Mouse (Mus musculus) liver, embryonic 15.5 days (tissue): Measurements from ENCODE around the gene Mrpl39. TPM values are rescaled to one million over a fixed set of nuclear protein-coding genes. Genes with fewer than 3 reads are reported as not detected.
A peak's percentile ranks its signal among the peaks of the same experiment; 100 is the strongest.

Experiments used
- ATAC-seq: fragments of 200-750 bp; cut with Nextera tagmentation; 2 replicates; pipeline ENCODE4 v1.8.0; 2017; ENCODE audit warnings: moderate number of reproducible peaks, mild to moderate bottlenecking, moderate library complexity; ENCODE audit not compliant: insufficient read depth
- H3K27ac ChIP-seq: fragments of 300-500 bp; sonication (generic); replicated peaks from 2 replicates; pipeline ENCODE4 v1.5.1; 2015; ENCODE audit warnings: mild to moderate bottlenecking, inconsistent platforms
- H3K27me3 ChIP-seq: fragments of 300-500 bp; sonication (generic); 2 replicates; pipeline ENCODE4 v1.6.1; 2015; ENCODE audit warnings: mild to moderate bottlenecking, inconsistent platforms
- H3K36me3 ChIP-seq: fragments of 300-500 bp; sonication (generic); replicated peaks from 2 replicates; pipeline ENCODE4 v1.6.1; 2015; ENCODE audit warnings: moderate library complexity, mild to moderate bottlenecking, inconsistent platforms
- H3K4me1 ChIP-seq: fragments of 300-500 bp; sonication (generic); replicated peaks from 2 replicates; pipeline ENCODE4 v1.6.1; 2015; ENCODE audit warnings: inconsistent platforms
- H3K4me2 ChIP-seq: fragments of 300-500 bp; sonication (generic); 2 replicates; pipeline ENCODE4 v1.6.1; 2015; ENCODE audit warnings: moderate library complexity, mild to moderate bottlenecking, inconsistent platforms
- H3K4me3 ChIP-seq: fragments of 300-500 bp; sonication (generic); replicated peaks from 2 replicates; pipeline ENCODE4 v1.5.1; 2015; ENCODE audit warnings: mild to moderate bottlenecking, inconsistent platforms
- H3K9ac ChIP-seq: fragments of 300-500 bp; sonication (generic); 2 replicates; pipeline ENCODE4 v1.6.1; 2015; ENCODE audit warnings: moderate library complexity, mild to moderate bottlenecking, inconsistent platforms
- H3K9me3 ChIP-seq: fragments of 300-500 bp; sonication (generic); replicated peaks from 2 replicates; pipeline ENCODE4 v1.6.1; 2016; ENCODE audit warnings: inconsistent platforms
- WGBS: fragments of 180-500 bp; shearing (Covaris S2); methylation state at CpG from one replicate; pipeline ENCODE4 v1.1.7; 2015; ENCODE audit warnings: mixed read lengths; ENCODE audit not compliant: insufficient replicate concordance; 5-methylcytosine and 5-hydroxymethylcytosine counted together
- polyA plus RNA-seq: library from polyadenylated mRNA; unstranded; fragments of >200 nt; fragmentation: Nextera tagmentation; extraction: Ambion mirVana; gene quantifications from 2 replicates; pipeline ENCODE4 v1.2.1, GENCODE M21; 2015

Gene Mrpl39
- polyA plus RNA-seq, 1 experiment from 2014 or later: 24.6 TPM

GRCm38 (mm10) chr16:84734806-84735165 is 756 bp downstream of the Mrpl39 start:
- Histone ChIP-seq H3K4me2 (peak overlapping the region; percentile 80), H3K36me3 (peaks cover 16% of the 10 kb centered on the region), H3K27me3 (no peaks in the 10 kb centered on the region), H3K9ac (peak overlapping the region; percentile 55), H3K9me3 (no peaks in the 10 kb centered on the region), H3K27ac (0 out of 2 replicates have a peak overlapping the region, but pooled peaks have one; percentile 15), H3K4me1 (peaks cover 18% of the 10 kb centered on the region), H3K4me3 (peak overlapping the region; percentile 69)
- peak; percentile 32 for ATAC-seq
- WGBS: under 1% methylated on average over 15 of the region's 15 CpGs

GRCm38 (mm10) chr16:84720670-84721069 is 14.9 kb downstream of the Mrpl39 start:
- ATAC-seq: no peak
- H3K4me3 ChIP-seq: no peak overlapping the region
- H3K4me1 ChIP-seq: no peaks in the 10 kb centered on the region
- no peak overlapping the region for H3K9ac ChIP-seq
- no peaks in the 10 kb centered on the region for H3K27me3 ChIP-seq
- H3K36me3 ChIP-seq: peaks cover 52% of the 10 kb centered on the region
- WGBS: 83% methylated on average over 2 of the region's 2 CpGs
- H3K9me3 ChIP-seq: no peaks in the 10 kb centered on the region
- H3K4me2 ChIP-seq: no peak overlapping the region
- no peak overlapping the region for H3K27ac ChIP-seq

- H3K9ac ChIP-seq: no peak overlapping the region
- no peak overlapping the region for H3K27ac ChIP-seq
- H3K36me3 ChIP-seq: peaks cover 33% of the 10 kb centered on the region
- ATAC-seq: no peak
- no peaks in the 10 kb centered on the region for H3K9me3 ChIP-seq
- H3K4me3 ChIP-seq: no peak overlapping the region
- WGBS: 84% methylated on average over 4 of the region's 4 CpGs
- H3K27me3 ChIP-seq: no peaks in the 10 kb centered on the region
- H3K4me1 ChIP-seq: no peaks in the 10 kb centered on the region
- no peak overlapping the region for H3K4me2 ChIP-seq
Observed at GRCm38 (mm10) chr16:84718250-84718649, 17.3 kb downstream of the Mrpl39 start.

GRCm38 (mm10) chr16:84717618-84718248 is 17.8 kb downstream of the Mrpl39 start:
- Histone ChIP-seq H3K4me2 (no peak overlapping the region), H3K27ac (no peak overlapping the region), H3K9me3 (no peaks in the 10 kb centered on the region), H3K27me3 (no peaks in the 10 kb centered on the region), H3K9ac (no peak overlapping the region), H3K4me1 (no peaks in the 10 kb centered on the region), H3K36me3 (peaks cover 28% of the 10 kb centered on the region), H3K4me3 (no peak overlapping the region)
- ATAC-seq: no peak
- WGBS: 80% methylated on average over 10 of the region's 10 CpGs

GRCm38 (mm10) chr16:84716724-84717617 is 18.6 kb downstream of the Mrpl39 start:
- 68% methylated on average over 13 of the region's 13 CpGs for WGBS
- no peak for ATAC-seq

GRCm38 (mm10) chr16:84716197-84716596 is 19.3 kb downstream of the Mrpl39 start:
- no peaks in the 10 kb centered on the region for H3K27me3 ChIP-seq
- peaks cover 17% of the 10 kb centered on the region for H3K36me3 ChIP-seq
- no peak for ATAC-seq
- WGBS: 63% methylated on average over 7 of the region's 7 CpGs
- H3K4me2 ChIP-seq: no peak overlapping the region
- H3K4me1 ChIP-seq: no peaks in the 10 kb centered on the region
- no peaks in the 10 kb centered on the region for H3K9me3 ChIP-seq
- no peak overlapping the region for H3K27ac ChIP-seq
- no peak overlapping the region for H3K9ac ChIP-seq
- H3K4me3 ChIP-seq: no peak overlapping the region

More at GRCm38 (mm10) chr16:84716724-84717617, 18.6 kb downstream of the Mrpl39 start:
- no peak overlapping the region for H3K4me3 ChIP-seq
- H3K27ac ChIP-seq: no peak overlapping the region
- H3K9me3 ChIP-seq: no peaks in the 10 kb centered on the region
- H3K4me2 ChIP-seq: no peak overlapping the region
- H3K27me3 ChIP-seq: no peaks in the 10 kb centered on the region
- peaks cover 24% of the 10 kb centered on the region for H3K36me3 ChIP-seq
- H3K9ac ChIP-seq: no peak overlapping the region
- no peaks in the 10 kb centered on the region for H3K4me1 ChIP-seq

GRCm38 (mm10) chr16:84714978-84715377 is 20.6 kb downstream of the Mrpl39 start:
- WGBS: 76% methylated on average over 6 of the region's 6 CpGs
- Histone ChIP-seq H3K27me3 (no peaks in the 10 kb centered on the region), H3K36me3 (0 out of 2 replicates have a peak, but pooled peaks cover 7% of the 10 kb centered on the region), H3K27ac (no peak overlapping the region), H3K4me3 (no peak overlapping the region), H3K9ac (no peak overlapping the region), H3K4me1 (no peaks in the 10 kb centered on the region), H3K9me3 (no peaks in the 10 kb centered on the region), H3K4me2 (no peak overlapping the region)
- no peak for ATAC-seq

- no peak for ATAC-seq
- Histone ChIP-seq H3K4me1 (no peaks in the 10 kb centered on the region), H3K9me3 (no peaks in the 10 kb centered on the region), H3K27ac (no peak overlapping the region), H3K4me3 (no peak overlapping the region), H3K9ac (no peak overlapping the region), H3K4me2 (no peak overlapping the region), H3K36me3 (0 out of 2 replicates have a peak, but pooled peaks cover 7% of the 10 kb centered on the region), H3K27me3 (no peaks in the 10 kb centered on the region)
- WGBS: 29% methylated on average over 4 of the region's 4 CpGs
Observed at GRCm38 (mm10) chr16:84713926-84714325, 21.6 kb downstream of the Mrpl39 start.

GRCm38 (mm10) chr16:84713156-84713555 is 22.4 kb downstream of the Mrpl39 start:
- H3K9ac ChIP-seq: no peak overlapping the region

GRCm38 (mm10) chr16:84708649-84709048 is 26.9 kb downstream of the Mrpl39 start:
- 49% methylated on average over 2 of the region's 2 CpGs for WGBS
- ATAC-seq: no peak

More at GRCm38 (mm10) chr16:84713156-84713555, 22.4 kb downstream of the Mrpl39 start:
- WGBS: 30% methylated on average over 4 of the region's 4 CpGs
- Histone ChIP-seq H3K4me2 (no peak overlapping the region), H3K36me3 (0 out of 2 replicates have a peak, but pooled peaks cover 4% of the 10 kb centered on the region), H3K4me3 (no peak overlapping the region), H3K9me3 (no peaks in the 10 kb centered on the region), H3K4me1 (no peaks in the 10 kb centered on the region), H3K27ac (no peak overlapping the region), H3K27me3 (no peaks in the 10 kb centered on the region)
- ATAC-seq: no peak

GRCm38 (mm10) chr16:84707802-84708201 is 27.7 kb downstream of the Mrpl39 start:
- Histone ChIP-seq H3K4me2 (no peak overlapping the region), H3K4me3 (no peak overlapping the region), H3K9me3 (no peaks in the 10 kb centered on the region), H3K9ac (no peak overlapping the region), H3K36me3 (no peaks in the 10 kb centered on the region), H3K27ac (no peak overlapping the region), H3K4me1 (no peaks in the 10 kb centered on the region), H3K27me3 (peaks cover 22% of the 10 kb centered on the region)
- ATAC-seq: no peak
- 48% methylated on average over 4 of the region's 4 CpGs for WGBS

More at GRCm38 (mm10) chr16:84708649-84709048, 26.9 kb downstream of the Mrpl39 start:
- H3K4me1 ChIP-seq: no peaks in the 10 kb centered on the region
- no peak overlapping the region for H3K4me2 ChIP-seq
- no peak overlapping the region for H3K4me3 ChIP-seq
- H3K9me3 ChIP-seq: no peaks in the 10 kb centered on the region
- no peak overlapping the region for H3K27ac ChIP-seq
- H3K27me3 ChIP-seq: peaks cover 13% of the 10 kb centered on the region
- H3K9ac ChIP-seq: no peak overlapping the region
- H3K36me3 ChIP-seq: no peaks in the 10 kb centered on the region
